Mouse (Mus musculus) olfactory bulb, adult 2 months (tissue): ENCODE measurements around the gene Ube2e1.

Experiments used
- CTCF ChIP-seq: fragments of 200-500 bp; IDR thresholded peaks from 2 replicates; pipeline ENCODE4 v1.5.1; 2012; ENCODE audit warnings: low read depth, mild to moderate bottlenecking, low read length, moderate library complexity; ENCODE audit not compliant: insufficient read depth
- POLR2A ChIP-seq: fragments of 200-500 bp; IDR thresholded peaks from 2 replicates; pipeline ENCODE4 v1.6.1; 2012; ENCODE audit warnings: mild to moderate bottlenecking, low read depth, low read length, moderate library complexity; ENCODE audit not compliant: insufficient read depth

GRCm38 (mm10) chr14:18369031-18369430, 37.4 kb upstream of the Ube2e1 start:
- TF ChIP-seq CTCF, result no peak
- TF ChIP-seq POLR2A, result no peak
